Mouse (Mus musculus): Measurements from ENCODE around the gene Akr1b10. TPM values are rescaled to one million over a fixed set of nuclear protein-coding genes. Genes with fewer than 3 reads are reported as not detected.
A peak's percentile ranks its signal among the peaks of the same experiment; 100 is the strongest.
"Not testable (repeated sequence)": the region's sequence is repeated elsewhere in the genome, so short reads cannot be mapped to it uniquely, and the experiment has no call there.

Akr1b10 gene
- 10 to 100 TPM; 48.5 to 62.6 TPM for total RNA-seq (2021)
- long read RNA-seq, experiment 1, transcript Akr1b10-201 (10 exons, 1,371 nt): major isoform, 42 of 46 reads
- long read RNA-seq, experiment 1, partial matches to known transcripts: 2 of 46 reads
- long read RNA-seq, experiment 1, other reads (novel, unspliced or antisense): 0 of 46 reads
- long read RNA-seq, experiment 2, transcript Akr1b10-201 (10 exons, 1,371 nt): major isoform, 44 of 46 reads
- long read RNA-seq, experiment 2, partial matches to known transcripts: 0 of 46 reads
- long read RNA-seq, experiment 2, other reads (novel, unspliced or antisense): 1 of 46 reads

DNA sequence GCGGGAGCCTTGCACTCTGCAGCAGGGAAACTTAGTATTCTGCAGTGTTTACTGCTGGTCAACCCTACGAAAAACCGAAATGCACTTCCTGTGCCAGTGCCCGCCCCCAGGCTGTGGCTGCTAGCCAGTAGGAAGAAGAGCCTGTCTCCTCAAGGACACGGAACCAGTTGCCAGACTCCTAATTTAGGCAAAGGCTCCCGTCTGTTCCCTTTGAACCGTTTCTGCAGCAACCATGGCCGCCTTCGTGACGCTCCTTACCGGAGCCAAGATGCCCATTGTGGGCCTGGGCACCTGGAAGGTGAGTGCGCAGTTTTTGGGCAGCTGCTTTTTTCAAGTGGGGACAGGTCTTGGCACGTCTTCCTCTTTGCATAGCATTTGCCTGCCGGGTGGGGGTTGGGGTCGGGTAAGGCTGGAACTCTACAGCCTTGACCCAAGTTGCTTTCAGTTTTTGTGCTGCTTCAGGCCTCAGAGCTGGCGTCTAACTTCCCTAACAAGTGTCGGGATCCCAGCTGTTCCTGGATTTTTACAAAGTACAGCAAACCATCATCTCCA is at the start of gene Akr1b10:
Gene Akr1b10, plus strand, starts transcription at position 109 of the 552 bp plus-strand sequence.
- TF ChIP-seq CTCF (IDR thresholded peaks at IDR 0.05): no peak
- intact Hi-C loops (cut with DNase I): no loop called here
- Histone ChIP-seq H3K27ac (peak within 1 kb of the TSS; percentile 92), H3K4me3 (peak within 1 kb of the TSS; percentile 89)
- peak; percentile 88 for DNase-seq

- intact Hi-C loops (cut with DNase I): no loop called here
- TF ChIP-seq CTCF (IDR thresholded peaks at IDR 0.05): no peak
- no peak for DNase-seq
- no peak overlapping the region for H3K4me3 ChIP-seq
- H3K27ac ChIP-seq: no peak overlapping the region
These were observed 49.3 kb upstream of the Akr1b10 start for GRCm38 (mm10) chr6:34334673-34335072.

- DNase-seq: no peak
- TF ChIP-seq CTCF (IDR thresholded peaks at IDR 0.05): no peak
- intact Hi-C loops (cut with DNase I): no loop called here
- no peak overlapping the region for H3K4me3 ChIP-seq
- H3K27ac ChIP-seq: no peak overlapping the region
These were observed 46.2 kb upstream of the Akr1b10 start for GRCm38 (mm10) chr6:34337799-34338198.

GRCm38 (mm10) chr6:34341991-34342390 is 42.0 kb upstream of the Akr1b10 start:
- peak; percentile 61 for DNase-seq

DNA sequence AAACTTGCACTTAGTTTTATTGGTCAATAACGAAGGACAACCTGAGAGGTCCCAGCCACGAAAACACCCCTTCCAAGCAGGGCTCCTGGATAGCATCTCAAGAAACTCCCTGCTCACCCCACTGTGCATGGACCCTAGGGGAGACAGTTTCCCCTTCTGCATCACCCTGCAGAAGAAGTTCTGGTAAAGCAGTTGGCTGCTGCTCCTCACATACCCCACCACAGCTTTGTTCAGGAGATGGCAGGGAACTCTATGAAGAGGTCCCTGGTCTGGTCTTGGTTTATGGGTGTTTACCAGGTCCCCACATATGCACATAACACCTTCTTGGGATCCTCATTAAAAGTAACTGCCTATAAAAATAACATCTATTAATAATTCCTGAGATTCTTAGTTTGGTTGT is 41.5 kb upstream of the Akr1b10 start:
- no peak overlapping the region for H3K4me3 ChIP-seq
- TF ChIP-seq CTCF (IDR thresholded peaks at IDR 0.05): no peak
- no peak for DNase-seq
- intact Hi-C loops (cut with DNase I): no loop called here
- no peak overlapping the region for H3K27ac ChIP-seq

More at GRCm38 (mm10) chr6:34341991-34342390, 42.0 kb upstream of the Akr1b10 start:
- no peak for TF ChIP-seq CTCF (IDR thresholded peaks at IDR 0.05)
- intact Hi-C loops (cut with DNase I): no loop called here
- no peak overlapping the region for H3K4me3 ChIP-seq
- peak overlapping the region; percentile 57; the same call in 1 of the 2 replicates for H3K27ac ChIP-seq

- Histone ChIP-seq H3K4me3 (no peak overlapping the region), H3K27ac (no peak overlapping the region)
- TF ChIP-seq CTCF (IDR thresholded peaks at IDR 0.05): no peak
- intact Hi-C loops (cut with DNase I): no loop called here
- no peak for DNase-seq
These were observed 40.6 kb upstream of the Akr1b10 start for GRCm38 (mm10) chr6:34343426-34343825.

- H3K4me3 ChIP-seq: no peak overlapping the region
- intact Hi-C loops (cut with DNase I): no loop called here
- DNase-seq: no peak
- TF ChIP-seq CTCF (IDR thresholded peaks at IDR 0.05): no peak
- no peak overlapping the region for H3K27ac ChIP-seq
These were observed 39.7 kb upstream of the Akr1b10 start for GRCm38 (mm10) chr6:34344135-34344850.

DNA sequence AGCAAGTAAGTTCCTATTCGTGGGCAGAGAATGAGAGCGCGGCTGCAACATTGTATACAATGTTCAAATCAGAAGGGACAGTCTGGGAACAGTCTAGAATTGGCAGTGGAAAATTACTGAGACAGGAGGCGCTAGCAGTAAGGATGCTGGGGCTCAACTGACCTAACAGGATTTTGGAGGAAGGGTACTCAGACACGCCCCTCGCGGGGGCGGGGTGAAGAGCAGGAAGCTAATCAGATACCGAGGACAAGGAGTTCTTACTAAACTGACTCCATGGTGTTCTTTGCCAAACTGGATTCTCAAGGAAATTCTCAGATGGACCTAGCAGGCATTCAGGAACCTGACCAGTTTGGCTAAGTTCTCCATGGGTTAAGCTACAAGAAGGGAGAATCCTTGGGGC is 39.1 kb upstream of the Akr1b10 start:
- intact Hi-C loops (cut with DNase I): loop anchor here (5.0 kb wide), 2 partner anchors 33 to 102 kb away; no protein-coding TSS in a partner anchor
- no peak for DNase-seq
- H3K4me3 ChIP-seq: no peak overlapping the region
- H3K27ac ChIP-seq: no peak overlapping the region
- no peak for TF ChIP-seq CTCF (IDR thresholded peaks at IDR 0.05)

DNA sequence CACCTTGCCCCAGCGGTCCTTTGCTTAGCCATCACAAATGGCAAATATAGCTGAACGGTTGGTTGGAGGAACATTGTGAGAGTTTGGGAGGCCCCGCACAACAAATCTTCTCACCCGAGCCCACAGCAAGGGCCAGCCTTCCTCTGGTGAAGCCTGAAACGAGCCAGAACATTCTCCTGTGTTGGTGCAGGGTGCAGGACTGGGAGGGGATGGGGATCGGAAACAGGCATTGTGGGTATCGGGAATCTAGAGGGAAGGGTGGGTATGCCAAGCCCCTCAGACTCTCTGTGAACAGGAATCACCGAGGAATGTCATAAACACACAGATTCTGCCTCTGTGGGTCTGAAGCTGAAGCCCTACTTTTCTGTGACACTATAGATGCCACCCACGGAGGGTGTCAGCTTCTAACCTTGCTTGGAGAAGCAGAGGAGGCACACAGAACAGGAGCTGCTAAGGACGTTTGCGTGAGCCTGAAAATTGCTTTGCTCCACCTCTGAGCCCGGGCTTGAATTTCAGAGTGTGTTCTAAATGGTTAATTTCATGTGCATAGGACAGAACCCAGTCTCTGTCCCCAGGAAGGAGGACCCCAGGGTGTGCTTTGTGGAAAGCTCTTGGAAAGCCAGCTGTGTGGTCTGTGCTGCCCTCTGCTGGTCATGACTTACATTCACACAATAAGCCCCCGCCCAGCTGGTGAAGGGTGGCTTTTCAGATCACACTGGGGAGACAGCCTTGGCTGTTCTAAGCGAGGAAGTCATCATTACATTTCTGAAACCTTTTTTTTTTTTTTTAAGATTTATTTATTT is 37.7 kb upstream of the Akr1b10 start:
- peak; percentile 72 for DNase-seq
- intact Hi-C loops (cut with DNase I): loop anchor here (1.0 to 5.0 kb wide), 3 partner anchors 34 to 101 kb away; no protein-coding TSS in a partner anchor
- TF ChIP-seq CTCF (IDR thresholded peaks at IDR 0.05): peak; percentile 94
- Histone ChIP-seq H3K27ac (no peak overlapping the region), H3K4me3 (no peak overlapping the region)

DNA sequence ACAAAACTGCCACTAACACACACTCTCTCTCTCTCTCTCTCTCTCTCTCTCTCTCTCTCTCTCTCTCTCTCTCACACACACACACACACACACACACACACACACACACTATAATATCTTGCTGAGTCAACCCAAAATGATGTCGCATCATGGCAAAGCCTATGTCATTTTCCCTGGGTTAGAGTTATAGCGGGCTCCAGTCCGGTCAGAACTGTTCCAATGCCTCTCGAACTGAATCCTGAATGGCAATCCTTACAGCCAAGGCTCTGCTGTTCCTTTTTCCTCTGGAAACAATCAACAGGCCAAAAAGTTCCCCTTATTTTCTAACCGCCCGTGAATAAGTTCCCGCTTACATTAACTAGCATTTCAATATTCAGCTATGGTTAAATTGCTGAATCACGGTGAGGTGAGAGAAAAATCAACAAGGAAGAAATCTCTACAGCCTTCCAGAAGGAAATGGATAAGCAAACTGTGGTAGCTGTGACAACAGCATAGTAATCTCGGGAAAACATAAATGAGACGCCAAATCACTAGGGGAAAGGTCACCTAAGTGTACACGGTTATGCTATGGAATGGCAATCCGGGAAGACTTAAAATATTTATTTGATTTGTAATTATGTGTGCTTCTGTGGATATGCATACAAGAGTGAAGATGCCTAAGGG is 33.9 kb upstream of the Akr1b10 start:
- no peak for TF ChIP-seq CTCF (IDR thresholded peaks at IDR 0.05)
- H3K27ac ChIP-seq: no peak overlapping the region
- H3K4me3 ChIP-seq: no peak overlapping the region
- DNase-seq: no peak
- intact Hi-C loops (cut with DNase I): no loop called here

- H3K27ac ChIP-seq; DNase-seq; intact Hi-C loops (cut with DNase I); H3K4me3 ChIP-seq: not testable (repeated sequence)
These were observed 32.5 kb upstream of the Akr1b10 start for GRCm38 (mm10) chr6:34351481-34351880.

DNA sequence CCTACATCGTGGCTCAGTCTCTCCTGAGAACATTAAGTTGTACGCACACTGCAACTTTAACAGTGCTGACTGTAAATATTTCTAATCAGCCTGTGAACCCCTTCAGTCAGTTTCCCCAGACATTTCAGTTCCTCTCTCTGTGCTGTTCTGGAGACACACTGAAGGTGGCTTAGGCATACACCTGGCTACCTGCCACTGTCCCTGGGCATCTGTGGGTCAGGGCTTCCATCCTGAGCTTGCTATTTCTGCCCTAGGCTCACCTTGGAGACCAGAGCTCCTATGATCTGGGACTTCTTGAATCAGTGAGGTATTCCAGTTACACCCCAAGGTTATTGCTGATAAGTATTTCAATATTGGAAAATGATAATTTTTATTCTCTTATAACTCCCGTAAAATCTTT is 31.6 kb upstream of the Akr1b10 start:
- H3K4me3 ChIP-seq: no peak overlapping the region
- no peak for DNase-seq
- no peak for TF ChIP-seq CTCF (IDR thresholded peaks at IDR 0.05)
- no peak overlapping the region for H3K27ac ChIP-seq
- intact Hi-C loops (cut with DNase I): no loop called here

All from gastrocnemius, adult 2 months (tissue).